Mouse (Mus musculus) urinary bladder, postnatal 10 days (tissue): ENCODE data around the gene Ints4.

ENCODE experiments used
- DNase-seq: peaks from one replicate; pipeline ENCODE4 v3.0.0; 2022; ENCODE audit warnings: low spot score

Gene Ints4

GRCm38 (mm10) chr7:97536571-97536970, 55.8 kb downstream of the Ints4 start:
- DNase-seq: no peak

- no peak for DNase-seq
Observed at GRCm38 (mm10) chr7:97546462-97546861, 65.7 kb downstream of the Ints4 start.

GRCm38 (mm10) chr7:97549301-97549700, 68.5 kb downstream of the Ints4 start:
- DNase-seq: no peak

- no peak for DNase-seq
Observed at GRCm38 (mm10) chr7:97550673-97551072, 69.9 kb downstream of the Ints4 start.

- no peak for DNase-seq
Observed at GRCm38 (mm10) chr7:97563576-97563975, 82.8 kb downstream of the Ints4 start.

- no peak for DNase-seq
Observed at GRCm38 (mm10) chr7:97569372-97569771, 88.6 kb downstream of the Ints4 start.

- DNase-seq: no peak
Observed at GRCm38 (mm10) chr7:97570389-97570788, 89.6 kb downstream of the Ints4 start.

- no peak for DNase-seq
Observed at GRCm38 (mm10) chr7:97578361-97579066, 97.8 kb downstream of the Ints4 start.

GRCm38 (mm10) chr7:97579067-97579975, 98.6 kb downstream of the Ints4 start, which contains the start of the genes Aamdc and Rsf1:
TSS of gene Aamdc (minus strand) at chr7:97579497.
TSS of gene Rsf1 (plus strand) at chr7:97579889.
- peak; percentile 77 for DNase-seq

GRCm38 (mm10) chr7:97579976-97580842, 99.5 kb downstream of the Ints4 start:
- DNase-seq: no peak

- DNase-seq: no peak
Observed at GRCm38 (mm10) chr7:97580843-97581214, 100.1 kb downstream of the Ints4 start.

- no peak for DNase-seq
Observed at GRCm38 (mm10) chr7:97588506-97588905, 107.8 kb downstream of the Ints4 start.

- DNase-seq: no peak
Observed at GRCm38 (mm10) chr7:97590488-97590887, 109.7 kb downstream of the Ints4 start.
